Mouse (Mus musculus) heart, adult 11 months (tissue): Measurements from ENCODE around the gene Snrnp25.

Experiments used
- DNase-seq: peaks from one replicate; pipeline ENCODE4 v3.0.0; 2022

The Snrnp25 gene

GRCm38 (mm10) chr11:32225222-32226104 lies 20.2 kb downstream of the Snrnp25 start:
- peak; percentile 96 for DNase-seq

DNA sequence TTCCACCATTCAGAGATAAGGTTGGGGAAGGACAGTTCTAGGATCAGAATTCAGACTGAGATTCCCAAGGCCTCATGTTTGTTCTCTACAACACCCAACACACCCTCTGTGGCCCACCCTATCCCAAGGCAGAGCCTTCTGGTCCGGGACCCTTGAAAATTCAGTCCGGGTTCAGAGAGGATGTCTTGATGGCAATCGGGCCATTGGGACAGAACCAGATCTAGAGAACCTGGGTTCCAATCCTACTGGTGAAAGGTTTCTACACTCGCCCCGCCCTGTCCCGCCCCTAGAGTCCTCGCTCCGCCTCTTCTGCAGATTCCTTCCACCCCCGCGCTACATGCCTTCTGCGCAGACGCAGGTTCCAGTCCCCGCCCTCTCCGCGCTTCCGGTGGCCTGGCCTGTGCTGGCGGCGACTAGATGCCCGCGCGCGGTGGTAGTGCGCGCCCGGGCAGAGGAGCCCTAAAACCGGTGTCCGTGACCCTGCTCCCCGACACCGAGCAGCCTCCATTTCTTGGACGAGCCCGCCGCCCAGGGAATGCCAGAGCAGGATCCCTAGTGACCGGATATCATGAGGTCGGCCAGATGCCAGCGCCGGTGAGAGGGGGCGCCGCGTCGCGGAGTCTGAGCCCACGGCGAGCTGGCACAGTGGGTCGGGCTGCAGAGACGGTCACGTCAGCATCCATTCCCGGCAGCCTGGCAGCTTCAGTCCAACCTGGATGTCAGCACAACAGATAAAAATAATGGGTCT lies 21.1 kb downstream of the Snrnp25 start, which contains the start of gene Mpg:
TSS of gene Mpg (plus strand) at position 382 of the 748 bp plus-strand sequence.
- DNase-seq: peak; percentile 99

DNA sequence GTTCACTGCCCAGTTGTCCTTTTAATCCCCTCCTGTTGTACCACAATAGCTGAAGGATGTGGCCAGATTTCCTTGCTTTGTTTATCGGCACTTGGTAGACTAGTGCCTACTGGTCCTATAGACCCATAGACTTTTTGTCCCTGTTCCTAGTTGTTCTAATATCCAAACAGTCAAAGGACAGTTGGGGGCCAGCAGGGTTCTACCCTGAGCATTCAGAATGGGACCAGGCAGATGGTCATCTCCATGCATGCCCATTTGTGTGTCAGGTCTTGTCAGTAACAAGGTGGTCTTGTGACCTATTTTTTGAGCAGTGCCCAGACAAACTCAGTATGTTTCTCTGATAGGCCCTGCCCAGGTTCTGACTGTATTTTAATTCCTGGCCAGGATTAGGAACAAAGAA lies 21.8 kb downstream of the Snrnp25 start:
- no peak for DNase-seq

DNA sequence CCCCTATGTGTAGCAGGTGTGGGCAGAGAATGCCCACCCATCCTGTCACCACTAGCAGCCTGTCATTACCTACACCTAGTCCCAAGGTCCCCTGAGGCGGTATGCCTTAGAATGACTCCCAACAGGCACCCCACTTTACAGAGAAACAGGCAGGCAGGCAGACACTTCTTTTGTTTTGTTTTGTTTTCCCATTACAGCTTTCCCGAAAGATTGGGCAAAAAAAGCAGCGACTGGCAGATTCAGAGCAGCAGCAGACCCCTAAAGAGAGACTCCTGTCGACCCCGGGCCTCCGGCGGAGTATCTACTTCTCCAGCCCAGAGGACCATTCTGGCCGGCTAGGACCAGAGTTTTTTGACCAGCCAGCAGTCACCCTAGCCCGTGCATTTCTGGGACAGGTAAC lies 22.3 kb downstream of the Snrnp25 start:
- no peak for DNase-seq

DNA sequence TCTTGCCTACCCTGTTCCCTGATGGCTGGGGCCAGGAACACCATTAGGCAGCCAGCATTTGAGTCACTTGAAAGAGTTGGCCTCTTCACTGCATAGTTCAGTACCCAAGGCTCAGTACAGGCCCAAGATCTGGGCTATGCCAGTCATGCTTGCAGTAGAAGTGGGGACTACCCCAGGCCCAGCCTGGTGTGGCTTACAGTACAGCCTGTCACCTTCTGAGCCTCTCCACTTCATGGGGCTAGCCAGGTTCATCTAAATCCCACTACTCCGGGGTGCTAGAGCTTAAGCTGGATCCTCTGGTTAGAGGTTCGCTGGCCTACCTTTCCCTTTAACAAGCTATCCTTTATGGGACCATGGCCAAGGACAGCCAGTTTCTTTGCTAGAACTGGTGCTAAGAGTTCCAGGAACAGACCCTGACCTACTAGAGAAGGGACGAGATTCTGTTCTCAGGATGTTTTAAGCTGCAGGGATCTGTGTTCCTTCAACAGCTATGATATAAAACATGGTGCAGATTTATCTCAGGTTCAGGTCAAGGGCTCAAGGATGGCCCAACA lies 23.2 kb downstream of the Snrnp25 start:
- no peak for DNase-seq

DNA sequence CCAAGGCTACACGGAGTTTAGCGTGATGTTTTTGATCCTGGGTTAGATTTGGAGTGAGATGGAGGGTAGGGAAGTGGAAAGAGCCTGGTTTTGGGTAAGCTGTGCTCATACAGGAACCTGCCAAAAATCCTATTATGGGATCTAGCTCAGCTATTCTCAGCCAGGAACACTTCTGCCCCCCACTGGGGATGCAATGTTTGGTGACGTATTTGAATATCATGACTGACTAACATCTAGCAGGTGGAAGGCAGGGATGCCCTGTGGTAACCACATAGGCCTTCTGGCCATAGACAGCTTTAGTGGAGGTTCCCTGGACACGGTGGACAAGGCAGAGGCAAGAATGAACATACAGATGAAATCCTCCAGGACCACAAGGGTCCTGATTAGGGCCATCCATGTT lies 25.0 kb downstream of the Snrnp25 start:
- no peak for DNase-seq

GRCm38 (mm10) chr11:32231125-32231524 lies 25.9 kb downstream of the Snrnp25 start:
- DNase-seq: no peak

- DNase-seq: peak; percentile 90
These were observed 27.6 kb downstream of the Snrnp25 start for GRCm38 (mm10) chr11:32232848-32233247.

DNA sequence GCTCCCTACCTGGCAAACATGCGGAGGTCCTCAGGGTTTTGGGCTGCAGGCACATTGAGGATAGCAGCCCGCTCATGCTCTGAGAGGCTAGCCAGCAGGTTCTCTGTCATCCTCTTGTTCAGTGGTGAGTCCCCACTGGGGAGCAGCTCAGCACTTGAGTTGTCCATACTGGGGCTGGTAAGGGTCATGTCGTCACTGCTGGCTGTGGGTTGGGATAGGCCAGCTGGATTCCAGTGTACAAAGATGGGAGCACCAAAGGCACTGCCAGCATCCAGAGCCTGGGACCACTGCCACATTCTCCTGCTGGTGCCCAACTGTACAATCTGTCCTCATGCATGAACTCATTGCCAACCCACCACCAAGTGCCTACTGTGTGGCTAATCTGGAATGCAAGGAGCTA lies 28.7 kb downstream of the Snrnp25 start:
- DNase-seq: peak; percentile 96

GRCm38 (mm10) chr11:32234816-32235485 lies 29.7 kb downstream of the Snrnp25 start:
- no peak for DNase-seq

DNA sequence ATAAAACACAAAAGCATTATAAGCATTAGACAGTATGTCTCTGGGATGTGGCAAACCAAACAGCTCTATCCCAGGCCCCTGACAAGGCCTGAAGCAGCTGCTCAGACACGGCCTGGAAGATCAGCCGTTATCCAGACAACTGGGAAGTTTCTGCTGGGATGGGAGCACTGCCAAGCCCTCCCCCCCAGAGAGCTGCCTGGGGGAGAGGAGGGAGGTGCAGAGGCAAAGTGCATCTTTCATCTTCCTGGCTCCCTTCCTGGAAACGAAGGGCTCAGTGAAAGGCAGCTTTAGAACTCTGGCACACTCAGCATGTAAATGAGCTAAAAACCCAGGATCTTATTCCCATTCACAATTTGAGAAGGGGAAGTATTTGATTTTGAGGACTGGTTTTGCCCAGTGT lies 30.4 kb downstream of the Snrnp25 start:
- DNase-seq: peak; percentile 97

GRCm38 (mm10) chr11:32236132-32236531 lies 30.9 kb downstream of the Snrnp25 start:
- DNase-seq: no peak

DNA sequence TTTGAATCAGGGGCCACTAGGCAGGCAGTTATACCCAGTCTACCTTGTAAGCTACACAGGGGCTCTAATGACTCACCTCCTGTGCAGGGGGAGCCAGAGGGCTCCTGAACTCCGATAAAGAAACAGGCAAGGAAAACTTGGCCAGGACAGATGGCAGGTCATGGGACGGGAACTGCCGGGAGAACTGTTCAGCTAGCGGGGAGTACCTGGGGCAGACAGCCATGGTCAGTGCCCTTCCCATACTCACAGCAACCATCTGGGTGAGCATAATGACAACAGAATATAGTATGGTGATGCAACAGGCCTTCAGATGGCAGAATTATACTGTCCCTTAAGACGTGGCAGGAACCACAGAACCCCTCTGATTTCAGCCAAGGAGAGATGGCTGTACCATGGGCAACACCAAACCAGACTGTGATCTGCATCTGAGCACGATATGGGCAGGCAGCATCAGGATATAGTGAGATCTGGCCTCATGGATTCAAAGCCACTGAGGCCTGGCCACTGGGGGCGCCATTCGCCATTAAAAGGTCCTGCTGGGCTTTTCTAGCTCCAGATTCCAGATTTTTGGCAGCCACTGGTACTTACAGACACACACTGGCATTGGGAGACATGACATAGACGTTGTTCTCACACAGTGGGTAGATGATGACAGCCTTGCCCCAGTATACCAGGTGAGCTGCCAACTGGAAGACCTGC lies 31.6 kb downstream of the Snrnp25 start:
- peak; percentile 94 for DNase-seq

GRCm38 (mm10) chr11:32237411-32237795 lies 32.2 kb downstream of the Snrnp25 start:
- no peak for DNase-seq

DNA sequence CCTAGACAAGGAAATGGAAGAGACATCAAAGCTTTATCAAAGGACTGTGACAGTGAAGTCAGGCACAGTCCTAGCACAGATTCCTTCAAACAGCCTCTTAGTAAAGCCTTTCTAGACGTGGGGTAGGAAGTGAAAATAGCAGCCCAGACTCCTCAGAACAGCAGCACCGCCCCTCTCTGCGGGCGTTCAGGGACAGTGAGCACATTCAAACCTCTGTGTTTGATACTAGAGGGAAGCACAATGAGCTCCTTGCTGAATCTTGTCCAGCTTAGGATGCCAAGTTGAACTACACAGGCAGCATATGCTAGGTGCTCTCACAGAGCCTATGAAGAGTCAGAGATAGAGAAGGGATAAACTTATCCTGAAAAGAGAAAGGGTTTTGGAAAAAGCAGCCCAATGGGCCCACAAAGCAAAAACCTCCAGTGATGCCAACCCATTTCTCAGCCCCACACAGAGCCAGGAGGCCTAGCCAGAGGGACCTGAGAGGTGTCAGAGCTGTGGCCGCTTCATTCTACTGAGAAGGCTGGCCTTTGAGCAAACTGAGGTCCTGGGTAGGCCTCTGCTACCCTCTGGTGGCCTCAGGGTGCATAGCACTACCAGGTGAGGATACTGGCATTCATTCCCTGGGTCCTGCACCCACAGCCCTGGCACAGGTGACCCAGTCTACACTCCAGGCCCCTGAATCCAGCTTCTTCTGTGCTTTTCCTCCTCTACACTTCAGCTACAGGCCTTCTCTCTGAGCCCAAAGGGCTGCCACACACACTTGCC lies 33.1 kb downstream of the Snrnp25 start:
- peak; percentile 97 for DNase-seq

GRCm38 (mm10) chr11:32241391-32241790 lies 36.2 kb downstream of the Snrnp25 start:
- DNase-seq: no peak

GRCm38 (mm10) chr11:32242209-32242608 lies 37.0 kb downstream of the Snrnp25 start:
- no peak for DNase-seq

- DNase-seq: peak; percentile 95
These were observed 38.2 kb downstream of the Snrnp25 start for GRCm38 (mm10) chr11:32243205-32243955.

GRCm38 (mm10) chr11:32244064-32244463 lies 38.8 kb downstream of the Snrnp25 start:
- peak; percentile 94 for DNase-seq

DNA sequence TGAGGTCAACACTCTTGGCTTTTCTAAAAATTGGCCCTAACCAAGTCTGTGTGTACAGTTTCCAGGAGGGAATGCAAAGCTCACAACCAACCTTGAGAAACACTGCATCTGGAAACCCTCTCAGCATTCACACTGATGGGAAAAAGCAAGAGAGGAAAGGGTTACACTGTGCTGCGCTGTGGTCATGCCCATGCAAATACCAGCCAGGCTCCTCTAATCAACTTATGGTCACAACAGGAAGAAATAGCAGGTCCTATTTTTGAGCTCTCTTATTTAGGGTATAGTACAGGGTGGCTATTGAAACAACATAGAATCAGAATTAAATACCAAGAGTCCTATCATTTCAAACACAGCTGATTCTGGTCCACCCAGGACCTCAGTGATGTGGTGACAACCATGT lies 39.4 kb downstream of the Snrnp25 start:
- no peak for DNase-seq

DNA sequence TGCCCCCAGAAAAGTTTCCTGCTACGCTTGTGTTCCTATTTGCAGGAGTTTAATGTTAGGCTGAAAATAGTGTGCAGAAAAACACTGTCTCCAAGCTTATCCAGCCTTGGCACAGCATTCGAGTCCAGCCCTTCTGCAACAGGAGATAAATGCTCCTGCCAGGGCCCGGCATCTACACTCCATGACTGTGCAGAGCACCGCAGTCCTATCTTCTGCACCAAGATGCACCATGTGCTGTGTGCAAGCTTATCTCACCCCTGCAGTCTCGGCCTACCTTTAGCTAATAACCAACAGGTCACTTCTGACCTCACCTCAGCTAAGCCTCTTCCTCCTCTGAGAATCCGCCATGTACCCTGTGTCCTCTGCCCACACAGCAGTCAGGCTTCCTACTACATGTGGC lies 40.4 kb downstream of the Snrnp25 start:
- DNase-seq: no peak
